Mouse (Mus musculus) midbrain, embryonic 11.5 days (tissue): ENCODE measurements at regions not wholly inside any gene's neighbourhood (a gene's known extent, or its start where the extent isn't known, plus 50 kb on each side); places are given as distances from the start of the nearest gene placed in this dataset.

Experiments
- ATAC-seq: fragments of 200-750 bp; cut with Nextera tagmentation; 2 replicates; pipeline ENCODE4 v1.8.0; 2017; ENCODE audit warnings: moderate TSS enrichment, moderate library complexity; ENCODE audit not compliant: low FRiP score
- DNase-seq: peaks from one replicate; pipeline ENCODE4 v3.0.0; 2015; ENCODE audit warnings: low spot score; ENCODE audit errors: missing footprints
- H3K27ac ChIP-seq: fragments of 300-500 bp; sonication (generic); 2 replicates; pipeline ENCODE4 v1.5.1; 2014; ENCODE audit warnings: low read depth, low read length
- H3K27me3 ChIP-seq: fragments of 300-500 bp; sonication (generic); 2 replicates; pipeline ENCODE4 v1.6.1; 2014; ENCODE audit warnings: mild to moderate bottlenecking, low read length, moderate library complexity, mixed read lengths; ENCODE audit not compliant: control insufficient read depth, insufficient read depth
- H3K36me3 ChIP-seq: fragments of 300-500 bp; sonication (generic); 2 replicates; pipeline ENCODE4 v1.6.1; 2014; ENCODE audit warnings: mild to moderate bottlenecking, low read length, moderate library complexity, mixed read lengths; ENCODE audit not compliant: control insufficient read depth, insufficient read depth
- H3K4me1 ChIP-seq: fragments of 300-500 bp; sonication (generic); 2 replicates; pipeline ENCODE4 v1.6.1; 2014; ENCODE audit warnings: low read length; ENCODE audit not compliant: control insufficient read depth, insufficient read depth
- H3K4me2 ChIP-seq: fragments of 300-500 bp; sonication (generic); 2 replicates; pipeline ENCODE4 v1.6.1; 2014; ENCODE audit warnings: mild to moderate bottlenecking, moderate library complexity
- H3K4me3 ChIP-seq: fragments of 300-500 bp; sonication (generic); 2 replicates; pipeline ENCODE4 v1.5.1; 2014; ENCODE audit warnings: low read depth, low read length
- H3K9ac ChIP-seq: fragments of 300-500 bp; sonication (generic); 2 replicates; pipeline ENCODE4 v1.6.1; 2014; ENCODE audit warnings: low read length
- H3K9me3 ChIP-seq: fragments of 300-500 bp; sonication (generic); 2 replicates; pipeline ENCODE4 v1.6.1; 2016; ENCODE audit warnings: low read length; ENCODE audit not compliant: control insufficient read depth
- WGBS: fragments of 180-500 bp; shearing (Covaris S2); extraction: QIAGEN DNeasy Blood & Tissue Kit; methylation state at CpG from one replicate; pipeline ENCODE4 v1.1.7; 2014; 5-methylcytosine and 5-hydroxymethylcytosine counted together

DNA sequence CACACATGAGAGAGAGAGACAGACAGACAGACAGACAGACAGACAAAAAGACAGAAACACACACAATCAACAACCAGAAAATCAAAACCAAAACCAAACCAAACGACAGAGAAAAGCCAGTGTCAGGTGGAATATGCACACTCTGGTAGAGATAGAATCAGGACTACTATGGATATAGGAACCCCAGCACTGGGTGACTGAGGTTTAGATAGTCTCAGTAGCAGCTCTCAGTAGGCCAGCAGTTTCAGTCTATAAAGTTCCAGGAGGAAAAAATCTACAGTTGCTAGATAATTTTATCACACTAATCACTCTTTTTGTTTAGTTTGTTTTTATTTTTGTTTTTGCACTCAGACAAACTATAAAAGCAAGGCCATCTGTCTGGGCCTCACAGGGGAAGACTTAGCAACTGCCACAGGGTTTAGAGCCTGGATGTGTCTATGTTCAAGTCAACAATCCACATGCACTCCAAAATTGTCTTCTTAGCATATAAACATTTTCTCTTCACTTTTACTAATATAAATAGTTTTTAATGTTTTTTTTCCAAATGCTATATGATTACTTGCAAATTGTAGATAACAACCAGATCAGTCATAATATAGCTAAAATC lies 718.2 kb downstream of the Trim52 start:
- no peak overlapping the region for H3K4me2 ChIP-seq
- ATAC-seq (no peak), DNase-seq (no peak)
- 82% methylated on average over 1 of the region's 1 CpGs for WGBS
- H3K27ac ChIP-seq: no peak overlapping the region
- no peaks in the 10 kb centered on the region for H3K36me3 ChIP-seq
- H3K4me3 ChIP-seq: no peak overlapping the region
- no peak overlapping the region for H3K9ac ChIP-seq
- no peaks in the 10 kb centered on the region for H3K27me3 ChIP-seq
- H3K4me1 ChIP-seq: no peaks in the 10 kb centered on the region
- no peaks in the 10 kb centered on the region for H3K9me3 ChIP-seq

DNA sequence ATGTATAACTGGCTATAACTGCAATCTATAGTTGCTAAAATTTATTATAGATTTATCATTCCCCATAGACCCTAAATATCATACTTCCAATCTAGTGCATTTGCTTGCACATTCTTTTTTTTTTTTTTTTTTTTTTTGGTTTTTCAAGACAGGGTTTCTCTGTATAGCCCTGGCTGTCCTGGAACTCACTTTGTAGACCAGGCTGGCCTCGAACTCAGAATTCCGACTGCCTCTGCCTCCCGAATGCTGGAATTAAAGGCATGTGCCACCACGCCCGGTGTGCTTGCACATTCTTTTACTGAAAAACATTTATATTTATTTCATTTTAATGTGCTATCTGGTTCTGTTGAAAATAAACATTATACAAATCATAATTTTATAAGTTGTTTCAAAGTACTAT lies 729.7 kb downstream of the Trim52 start:
- no peaks in the 10 kb centered on the region for H3K36me3 ChIP-seq
- no peak overlapping the region for H3K4me2 ChIP-seq
- ATAC-seq (peak; percentile 51), DNase-seq (no peak)
- no peaks in the 10 kb centered on the region for H3K4me1 ChIP-seq
- H3K9me3 ChIP-seq: no peaks in the 10 kb centered on the region
- no peaks in the 10 kb centered on the region for H3K27me3 ChIP-seq
- WGBS: 82% methylated on average over 5 of the region's 5 CpGs
- H3K4me3 ChIP-seq: no peak overlapping the region
- H3K9ac ChIP-seq: no peak overlapping the region
- H3K27ac ChIP-seq: no peak overlapping the region

DNA sequence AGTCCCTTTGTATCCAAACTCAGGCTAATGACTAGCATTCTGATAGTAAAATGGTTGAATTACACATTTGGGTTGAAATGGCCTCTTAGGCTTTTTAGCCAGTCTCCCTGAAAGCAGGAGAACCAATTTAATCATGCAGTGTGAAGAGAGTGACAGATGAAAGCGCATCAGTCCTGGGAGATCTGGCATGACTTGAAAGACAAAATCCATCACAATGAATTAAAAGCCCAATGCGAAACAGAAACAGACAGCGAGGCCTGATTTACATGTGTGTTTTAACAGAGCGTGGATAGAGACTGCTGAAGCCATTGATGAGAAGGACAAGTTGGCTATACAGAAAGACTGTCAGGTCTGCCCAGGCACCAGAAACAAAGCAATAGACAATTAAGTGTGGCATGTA lies 730.2 kb downstream of the Trim52 start:
- WGBS: 23% methylated on average over 4 of the region's 4 CpGs
- no peak overlapping the region for H3K27ac ChIP-seq
- H3K27me3 ChIP-seq: no peaks in the 10 kb centered on the region
- no peak overlapping the region for H3K4me3 ChIP-seq
- no peaks in the 10 kb centered on the region for H3K4me1 ChIP-seq
- no peak overlapping the region for H3K4me2 ChIP-seq
- DNase-seq: peak; percentile 93
- no peaks in the 10 kb centered on the region for H3K36me3 ChIP-seq
- ATAC-seq: peak; percentile 91
- H3K9me3 ChIP-seq: no peaks in the 10 kb centered on the region
- H3K9ac ChIP-seq: no peak overlapping the region
